Mouse (Mus musculus) erythroblast, embryonic 14.5 days (primary cell): ENCODE results near the gene Asb2.

Experiments
- GATA1 ChIP-seq: IDR thresholded peaks from 2 replicates; pipeline ENCODE4 v1.6.1; 2012; ENCODE audit warnings: low read length, inconsistent platforms, mixed read lengths
- TAL1 ChIP-seq: IDR thresholded peaks from 3 replicates; pipeline ENCODE4 v1.6.1; 2012; ENCODE audit warnings: low read length, inconsistent platforms, mixed read lengths

DNA sequence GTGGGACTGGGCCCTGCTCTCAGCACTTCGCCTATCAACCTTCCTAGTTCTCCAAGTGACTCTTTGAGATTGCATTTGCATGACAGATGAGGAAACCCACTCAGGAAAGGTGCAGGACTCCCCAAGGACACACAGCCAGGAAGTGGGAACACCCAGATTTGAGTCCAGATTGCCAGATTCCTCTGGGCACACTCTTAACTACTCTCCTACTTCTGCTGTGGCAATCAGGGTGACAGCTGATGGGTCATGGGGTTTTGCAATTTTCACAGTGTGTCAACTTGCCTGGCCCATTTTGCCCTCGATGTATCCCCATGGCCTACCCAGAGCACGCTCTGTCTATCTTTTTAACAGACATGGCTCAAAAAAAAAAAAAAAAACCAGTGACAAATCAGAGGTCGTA is 29.2 kb downstream of the Asb2 start:
- no peak for TF ChIP-seq GATA1
- TF ChIP-seq TAL1 = no peak
